27 mouse cellular contexts compared by ENCODE assay signal in the genomic region with DNA sequence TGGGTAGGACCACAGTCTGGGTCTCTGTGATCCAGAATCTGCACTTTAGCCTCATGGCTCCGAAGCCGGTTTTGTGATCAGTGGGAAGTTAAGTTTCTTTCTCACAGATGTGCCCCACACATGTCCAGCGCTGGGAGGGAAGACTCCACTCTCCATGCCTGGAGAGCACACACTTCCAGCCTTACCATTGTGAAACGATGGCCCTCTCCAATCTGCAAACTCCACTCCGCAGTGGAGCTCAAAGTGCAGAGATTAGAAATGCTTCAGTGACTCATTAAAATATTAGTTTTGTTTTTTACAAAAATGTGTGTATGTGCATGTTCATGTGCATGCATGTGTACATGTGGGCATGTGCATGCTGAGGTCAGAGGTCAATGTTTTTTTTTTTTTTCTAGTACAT.
A peak's percentile ranks its signal among the peaks of the same experiment; 100 is the strongest.
DNase-seq lines count a peak whose midpoint lies in the region; ATAC-seq and TF ChIP-seq lines count a peak whose summit lies in the region.
"Had no signal": no experiment of that assay in that cellular context is flagged by ENCODE, and none has a peak within 500 bp of the region (broad histone marks: within the 10 kb centered on the region; RNA-seq: fewer than 3 reads in every experiment).

No protein-coding gene starts in this region.

- H3K27ac ChIP-seq in forebrain, embryonic 11.5 days (ENCODE audit: low read depth, low read length): no peak overlapping the region
- no peak overlapping the region for H3K27ac ChIP-seq in forebrain, embryonic 13.5 days
- no peak overlapping the region for H3K27ac ChIP-seq in kidney, postnatal 0 days
- H3K27ac ChIP-seq: embryonic facial prominence, embryonic 10.5 days; embryonic facial prominence, embryonic 13.5 days; gastrocnemius, adult 2 months; hindbrain, embryonic 14.5 days; hindbrain, postnatal 0 days had no signal

- 88% methylated on average over 5 of the region's 5 CpGs for WGBS in forebrain, embryonic 11.5 days
- 92% methylated on average over 5 of the region's 5 CpGs for WGBS in forebrain, embryonic 13.5 days
- WGBS in kidney, postnatal 0 days: 86% methylated on average over 5 of the region's 5 CpGs

- ATAC-seq in forebrain, embryonic 11.5 days (replicated peaks; ENCODE audit: low FRiP score): no peak
- ATAC-seq in forebrain, embryonic 13.5 days: no peak
- 0 out of 2 replicates have a peak, but pooled peaks have one; percentile 36 for ATAC-seq in kidney, postnatal 0 days (replicated peaks; ENCODE audit: low FRiP score, low read depth)
- ATAC-seq: activated CD4-positive, CD25-positive, alpha-beta regulatory T cell, adult 4 months; forebrain, embryonic 14.5 days; forebrain, postnatal 0 days; hindbrain, postnatal 0 days had no signal

- no peak for TF ChIP-seq CTCF in kidney, postnatal 0 days (IDR thresholded peaks at IDR 0.05; ENCODE audit: low read depth)

- DNase-seq in forebrain, embryonic 11.5 days (ENCODE audit: low spot score): peak; percentile 39
- peak; percentile 2 for DNase-seq in kidney, adult 18-20 months
- no peak for DNase-seq in kidney, postnatal 4 days
- no peak for DNase-seq in kidney, postnatal 0 days (ENCODE audit: low spot score)
- no peak for DNase-seq in kidney, postnatal 14 days
- DNase-seq: adrenal gland, adult 8-10 months; adrenal gland, postnatal 25 days; cerebellum, adult 11-12 months; cerebellum, adult 8-10 months; cerebellum, postnatal 10 days; cerebellum, postnatal 36 days; embryo, embryonic 11 days; forebrain, postnatal 0 days; gastrocnemius, adult 2 months; gastrocnemius, postnatal 14 days; heart, adult 18-20 months; heart, postnatal 14 days; heart, postnatal 4 days had no signal

- no peak overlapping the region for H3K9ac ChIP-seq in forebrain, embryonic 11.5 days (ENCODE audit: low read length)
- no peak overlapping the region for H3K9ac ChIP-seq in forebrain, embryonic 13.5 days
- H3K9ac ChIP-seq in kidney, postnatal 0 days (ENCODE audit: low read depth, low read length): no peak overlapping the region
- H3K9ac ChIP-seq: embryonic facial prominence, embryonic 13.5 days; forebrain, postnatal 0 days; heart, embryonic 13.5 days; hindbrain, embryonic 14.5 days had no signal

- H3K4me3 ChIP-seq in forebrain, embryonic 11.5 days (ENCODE audit: low read depth, low read length): no peak overlapping the region
- no peak overlapping the region for H3K4me3 ChIP-seq in forebrain, embryonic 13.5 days
- H3K4me3 ChIP-seq in kidney, postnatal 0 days (replicated peaks; ENCODE audit: low read depth, low read length): no peak overlapping the region
- H3K4me3 ChIP-seq: embryonic facial prominence, embryonic 10.5 days; embryonic facial prominence, embryonic 13.5 days; erythroblast, embryonic 14.5 days; gastrocnemius, adult 2 months; heart, embryonic 13.5 days had no signal

- H3K4me2 ChIP-seq in forebrain, embryonic 11.5 days (ENCODE audit: low read depth, low read length, severe bottlenecking): no peak overlapping the region
- no peak overlapping the region for H3K4me2 ChIP-seq in forebrain, embryonic 13.5 days
- no peak overlapping the region for H3K4me2 ChIP-seq in kidney, postnatal 0 days (ENCODE audit: low read length)
- H3K4me2 ChIP-seq: embryonic facial prominence, embryonic 13.5 days; heart, embryonic 13.5 days; hindbrain, embryonic 14.5 days had no signal

- H3K4me1 ChIP-seq in forebrain, embryonic 11.5 days (replicated peaks; ENCODE audit: control insufficient read depth, insufficient read depth, low read length): peaks cover 3% of the 10 kb centered on the region; the same call in 1 of the 2 replicates
- peaks cover 23% of the 10 kb centered on the region for H3K4me1 ChIP-seq in forebrain, embryonic 13.5 days
- no peaks in the 10 kb centered on the region for H3K4me1 ChIP-seq in kidney, postnatal 0 days (replicated peaks; ENCODE audit: insufficient read depth, low read length)
- H3K4me1 ChIP-seq: embryonic facial prominence, embryonic 10.5 days had no signal

- H3K36me3 ChIP-seq in forebrain, embryonic 11.5 days (ENCODE audit: control insufficient read depth, insufficient read depth, low read length): no peaks in the 10 kb centered on the region
- H3K36me3 ChIP-seq in forebrain, embryonic 13.5 days (ENCODE audit: poor library complexity, severe bottlenecking): no peaks in the 10 kb centered on the region
- no peaks in the 10 kb centered on the region for H3K36me3 ChIP-seq in kidney, postnatal 0 days (ENCODE audit: insufficient read depth, low read length)
- H3K36me3 ChIP-seq: embryonic facial prominence, embryonic 10.5 days; embryonic facial prominence, embryonic 13.5 days had no signal

- H3K27me3 ChIP-seq in forebrain, embryonic 11.5 days (ENCODE audit: control insufficient read depth, insufficient read depth, low read length): no peaks in the 10 kb centered on the region
- H3K27me3 ChIP-seq in forebrain, embryonic 13.5 days: no peaks in the 10 kb centered on the region
- H3K27me3 ChIP-seq in kidney, postnatal 0 days (ENCODE audit: insufficient read depth, low read length): no peaks in the 10 kb centered on the region
- H3K27me3 ChIP-seq: embryonic facial prominence, embryonic 13.5 days; heart, embryonic 13.5 days had no signal

- H3K9me3 ChIP-seq in forebrain, embryonic 11.5 days (ENCODE audit: control insufficient read depth, low read length): no peaks in the 10 kb centered on the region
- no peaks in the 10 kb centered on the region for H3K9me3 ChIP-seq in forebrain, embryonic 13.5 days (replicated peaks)
- no peaks in the 10 kb centered on the region for H3K9me3 ChIP-seq in kidney, postnatal 0 days (replicated peaks; ENCODE audit: low read length)
- H3K9me3 ChIP-seq: embryonic facial prominence, embryonic 10.5 days; embryonic facial prominence, embryonic 13.5 days; heart, embryonic 13.5 days had no signal

Comparison
In these comparisons a context has a peak if more than half of its experiments do, and no peak if none do; other contexts are left out.
1. DNase-seq: peak in forebrain, embryonic 11.5 days (single experiment) and kidney, adult 18-20 months (single experiment); none in kidney, postnatal 4 days (0 of 2), kidney, postnatal 0 days (single experiment) and kidney, postnatal 14 days (single experiment).